Mouse (Mus musculus) G1E (cell line): ENCODE results near the gene Zbp1. TPM values are rescaled to one million over a fixed set of nuclear protein-coding genes. Genes with fewer than 3 reads are reported as not detected.

Experiments used
- ATAC-seq: 2 replicates; pipeline ENCODE4 v1.8.0; 2016; ENCODE audit warnings: mild to moderate bottlenecking; ENCODE audit not compliant: insufficient number of reproducible peaks, poor library complexity, low FRiP score, severe bottlenecking; ENCODE audit errors: extremely low read depth
- DNase-seq: peaks from one replicate; pipeline ENCODE4 v3.0.0; 2012; ENCODE audit warnings: low spot score
- H3K27me3 ChIP-seq: 2 replicates; pipeline ENCODE4 v1.6.1; 2012; ENCODE audit warnings: mild to moderate bottlenecking, low read length, inconsistent platforms; ENCODE audit not compliant: insufficient read depth
- H3K36me3 ChIP-seq: replicated peaks from 2 replicates; pipeline ENCODE3; 2012; ENCODE audit warnings: mild to moderate bottlenecking, inconsistent platforms
- H3K4me1 ChIP-seq: 2 replicates; pipeline ENCODE4 v1.6.1; 2012; ENCODE audit warnings: low read depth, low read length, inconsistent platforms, mixed read lengths; ENCODE audit not compliant: insufficient read depth
- H3K4me3 ChIP-seq: 2 replicates; pipeline ENCODE4 v1.5.1; 2012; ENCODE audit warnings: low read depth, mild to moderate bottlenecking, inconsistent platforms, low read length, moderate library complexity, mixed read lengths
- H3K9me3 ChIP-seq: replicated peaks from 2 replicates; pipeline ENCODE4 v1.6.1; 2012; ENCODE audit warnings: inconsistent platforms
- CTCF ChIP-seq: IDR thresholded peaks from 2 replicates; pipeline ENCODE4 v1.5.1; 2012; ENCODE audit warnings: low read depth, low read length, inconsistent platforms, mixed read lengths
- GATA1 ChIP-seq: IDR thresholded peaks from 2 replicates; pipeline ENCODE4 v1.6.1; 2012; ENCODE audit warnings: borderline replicate concordance, low read length, inconsistent platforms, mixed read lengths
- GATA2 ChIP-seq: IDR thresholded peaks from 2 replicates; pipeline ENCODE4 v1.6.1; 2012; ENCODE audit warnings: low read depth, low read length, inconsistent platforms, borderline replicate concordance
- POLR2AphosphoS5 ChIP-seq: IDR thresholded peaks from 2 replicates; pipeline ENCODE4 v1.6.1; 2012; ENCODE audit warnings: low read depth, low read length, inconsistent platforms; ENCODE audit not compliant: insufficient replicate concordance
- TAL1 ChIP-seq: conservative IDR thresholded peaks from 2 replicates; pipeline ENCODE4 v1.6.1; 2012; ENCODE audit warnings: low read depth, low read length, inconsistent platforms, mixed read lengths
- polyA plus RNA-seq: library from polyadenylated mRNA; stranded (reverse); fragments of >175 nt; gene quantifications from 2 replicates; pipeline ENCODE4 v1.2.3, GENCODE M21; 2012
- total RNA-seq, 2 experiments: library from RNA; stranded (forward) in 1 of 2; stranded (reverse) in 1 of 2; fragments of 200-1000 nt in 1 of 2; fragments of >200 nt in 1 of 2; fragmentation: Nextera tagmentation in 1 of 2; gene quantifications; 2 replicates each; pipeline ENCODE4 v1.2.3; 2014 to 2017

Gene Zbp1
- total and polyA plus RNA-seq, 3 experiments, result 0.11 TPM; not detected in 2

- Histone ChIP-seq H3K9me3 (peaks cover 97% of the 10 kb centered on the region), H3K27me3 (no peaks in the 10 kb centered on the region), H3K4me1 (no peaks in the 10 kb centered on the region), H3K4me3 (no peak overlapping the region), H3K36me3 (no peaks in the 10 kb centered on the region)
- DNase-seq, result no peak
- TF ChIP-seq GATA2, result no peak
- TF ChIP-seq TAL1, result no peak
- TF ChIP-seq POLR2AphosphoS5, result no peak
- TF ChIP-seq CTCF, result no peak
- TF ChIP-seq GATA1, result no peak
- no peak for ATAC-seq
Observed at GRCm38 (mm10) chr2:173171956-173172355, 46.8 kb downstream of the Zbp1 start.

GRCm38 (mm10) chr2:173171470-173171869 is 47.3 kb downstream of the Zbp1 start:
- Histone ChIP-seq H3K4me1 (no peaks in the 10 kb centered on the region), H3K9me3 (peaks cover 97% of the 10 kb centered on the region), H3K36me3 (no peaks in the 10 kb centered on the region), H3K4me3 (no peak overlapping the region), H3K27me3 (no peaks in the 10 kb centered on the region)
- DNase-seq (no peak), ATAC-seq (no peak)
- TF ChIP-seq GATA2 (no peak), POLR2AphosphoS5 (no peak), GATA1 (no peak), CTCF (no peak), TAL1 (no peak)

- no peak for TF ChIP-seq GATA2
- TF ChIP-seq GATA1, result no peak
- TF ChIP-seq TAL1, result no peak
- TF ChIP-seq CTCF, result no peak
- TF ChIP-seq POLR2AphosphoS5, result no peak
- no peak for ATAC-seq
Observed at GRCm38 (mm10) chr2:173170715-173171114, 48.0 kb downstream of the Zbp1 start.

GRCm38 (mm10) chr2:173170081-173170480 is 48.6 kb downstream of the Zbp1 start:
- H3K4me3 ChIP-seq, result no peak overlapping the region
- no peaks in the 10 kb centered on the region for H3K36me3 ChIP-seq
- no peak for DNase-seq
- no peak for TF ChIP-seq CTCF
- TF ChIP-seq GATA2, result no peak
- no peak for TF ChIP-seq GATA1
- no peak for TF ChIP-seq POLR2AphosphoS5
- TF ChIP-seq TAL1, result no peak
- H3K27me3 ChIP-seq, result no peaks in the 10 kb centered on the region
- no peak for ATAC-seq
- peaks cover 98% of the 10 kb centered on the region for H3K9me3 ChIP-seq
- H3K4me1 ChIP-seq, result no peaks in the 10 kb centered on the region

More at GRCm38 (mm10) chr2:173170715-173171114, 48.0 kb downstream of the Zbp1 start:
- H3K4me1 ChIP-seq, result no peaks in the 10 kb centered on the region
- H3K36me3 ChIP-seq, result no peaks in the 10 kb centered on the region
- peaks cover 97% of the 10 kb centered on the region for H3K9me3 ChIP-seq
- no peak for DNase-seq
- no peaks in the 10 kb centered on the region for H3K27me3 ChIP-seq
- H3K4me3 ChIP-seq, result no peak overlapping the region

- TF ChIP-seq GATA2 (no peak), GATA1 (no peak), TAL1 (no peak), CTCF (no peak), POLR2AphosphoS5 (no peak)
- ATAC-seq (no peak), DNase-seq (no peak)
- peaks cover 94% of the 10 kb centered on the region for H3K9me3 ChIP-seq
- no peaks in the 10 kb centered on the region for H3K27me3 ChIP-seq
- H3K4me1 ChIP-seq, result no peaks in the 10 kb centered on the region
- H3K36me3 ChIP-seq, result no peaks in the 10 kb centered on the region
- no peak overlapping the region for H3K4me3 ChIP-seq
Observed at GRCm38 (mm10) chr2:173168411-173168851, 50.3 kb downstream of the Zbp1 start.

GRCm38 (mm10) chr2:173165357-173165756 is 53.4 kb downstream of the Zbp1 start:
- DNase-seq, result no peak
- Histone ChIP-seq H3K9me3 (peaks cover 92% of the 10 kb centered on the region), H3K4me1 (no peaks in the 10 kb centered on the region), H3K4me3 (no peak overlapping the region), H3K27me3 (no peaks in the 10 kb centered on the region), H3K36me3 (no peaks in the 10 kb centered on the region)
- TF ChIP-seq GATA2 (no peak), GATA1 (no peak), POLR2AphosphoS5 (no peak), TAL1 (no peak), CTCF (no peak)
- ATAC-seq, result no peak
